Mouse (Mus musculus) gastrocnemius, postnatal 14 days (tissue): Measurements from ENCODE around the gene Gimap9. TPM values are rescaled to one million over a fixed set of nuclear protein-coding genes. Genes with fewer than 3 reads are reported as not detected.

Source experiments
- DNase-seq: peaks from one replicate; pipeline ENCODE4 v3.0.0; 2021; ENCODE audit warnings: mixed read lengths
- intact Hi-C: fragments of 180-260 bp; cut with DNase I; formaldehyde crosslinking; loops from one replicate; pipeline ENCODE4 v1.15.1; 2025; ENCODE audit warnings: low total_unique reads
- total RNA-seq, 2 experiments: library from RNA; stranded (reverse); gene quantifications; 2 replicates each; pipeline ENCODE4 v1.2.3; 2021

Gimap9 gene
- total RNA-seq, 2 experiments from 2014 or later, result 1.6 to 2.2 TPM

DNA sequence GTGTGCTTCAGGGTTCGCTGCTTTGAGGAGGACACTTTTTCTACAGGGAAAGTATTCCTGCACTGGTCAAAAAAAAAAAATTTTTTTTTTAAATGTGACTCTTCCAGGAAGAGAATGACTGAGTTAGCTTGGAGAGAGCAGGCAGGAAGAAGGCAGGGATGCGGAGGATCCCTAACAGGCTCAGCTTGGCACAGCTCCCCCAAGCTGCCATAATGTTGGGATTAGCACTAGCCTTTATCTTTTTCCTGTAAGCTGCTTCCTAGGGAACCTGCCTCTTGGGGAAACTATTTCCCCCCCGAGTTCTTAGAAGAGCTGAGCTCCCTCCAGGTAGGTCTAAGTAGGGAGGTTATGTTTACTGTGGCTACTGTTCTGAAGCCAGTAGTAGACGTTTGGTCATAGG is 8.9 kb downstream of the Gimap9 start:
- DNase-seq, result no peak
- intact Hi-C loops, result no loop called here

DNA sequence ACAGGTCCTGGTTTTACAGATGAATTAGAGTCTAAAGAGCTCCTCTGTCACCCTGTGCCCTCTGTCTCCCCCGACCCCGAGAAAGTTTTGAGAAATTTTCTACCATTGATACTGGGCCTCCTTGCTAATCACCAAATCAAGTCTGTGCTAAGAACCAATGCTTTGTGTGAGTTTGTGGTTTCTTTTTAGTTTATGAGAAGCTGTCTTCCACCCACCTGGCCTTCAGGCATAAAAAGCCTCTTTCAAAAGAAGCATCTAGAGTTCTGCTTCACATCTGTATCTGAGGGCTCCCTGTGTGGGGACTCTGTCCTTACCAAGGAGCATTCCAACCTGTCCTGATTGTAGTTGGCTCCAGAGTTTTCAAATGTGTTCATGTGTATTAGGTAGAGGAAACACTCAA is 9.3 kb downstream of the Gimap9 start:
- intact Hi-C loops, result no loop called here
- DNase-seq, result no peak

DNA sequence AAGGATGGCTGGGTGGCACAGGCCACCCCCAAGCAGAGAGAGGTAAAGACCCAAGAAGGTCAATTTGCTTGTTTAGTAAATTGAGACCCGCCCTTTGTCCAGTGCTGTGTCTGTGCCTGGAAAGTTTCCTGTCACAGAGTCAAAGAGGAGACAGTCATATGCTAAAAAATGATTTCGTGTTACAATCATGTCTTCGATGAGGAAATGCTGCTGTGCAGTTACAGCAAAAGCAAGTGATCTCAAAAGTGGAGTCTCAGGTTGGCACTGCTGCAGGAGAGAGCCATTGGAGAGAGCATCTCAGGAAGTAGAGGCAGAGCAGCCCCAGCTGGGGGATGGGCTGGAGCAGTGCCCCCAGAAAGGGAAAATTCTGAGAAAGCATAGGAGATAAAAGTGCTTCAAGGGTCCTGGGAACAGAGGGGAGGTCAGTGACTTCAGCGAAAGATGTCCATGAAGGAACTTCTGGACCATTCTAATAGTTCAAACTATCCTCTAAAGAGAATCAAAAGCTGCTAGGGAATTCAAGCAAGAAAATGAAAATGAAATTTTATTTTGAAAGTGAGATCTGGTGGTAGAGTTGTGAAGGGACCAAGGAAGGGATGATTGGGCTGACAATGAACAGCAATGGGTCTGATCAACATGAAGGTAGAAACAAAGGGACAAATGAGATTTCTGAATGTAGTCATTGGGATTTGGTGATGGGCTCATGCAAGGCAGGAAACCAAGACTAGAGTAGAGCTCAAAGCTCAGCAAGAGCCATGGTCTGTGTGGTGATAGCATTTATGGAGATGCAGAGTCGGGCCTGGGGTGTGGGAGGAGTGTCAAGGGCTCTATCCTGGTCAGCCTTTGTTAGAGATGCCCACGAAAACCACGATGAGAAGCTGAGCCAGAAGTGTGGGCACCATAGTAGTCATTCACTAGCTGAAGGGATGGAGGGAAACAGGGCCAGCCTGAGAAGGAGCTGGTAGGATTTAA is 10.1 kb downstream of the Gimap9 start:
- no peak for DNase-seq
- intact Hi-C loops, result no loop called here

DNA sequence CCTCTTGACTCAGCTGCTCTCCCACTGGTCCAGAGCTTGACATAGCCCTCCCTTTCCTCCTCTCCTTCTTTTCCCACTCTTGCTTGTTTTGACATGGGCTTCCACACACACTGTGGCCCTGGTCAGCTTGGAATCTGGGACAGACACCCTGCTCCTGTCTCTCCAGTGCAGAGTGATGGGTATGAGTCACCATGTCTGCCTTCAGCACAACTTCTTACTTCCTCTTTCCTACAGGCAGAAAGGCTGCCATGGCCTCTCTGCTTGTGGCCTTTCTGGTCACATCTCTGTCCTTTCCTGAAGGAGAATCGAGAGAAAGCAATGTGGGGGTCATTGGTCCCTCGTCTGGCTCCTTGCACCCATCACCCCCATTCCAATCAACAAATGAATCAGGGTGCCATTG is 11.1 kb downstream of the Gimap9 start:
- intact Hi-C loops, result no loop called here

DNA sequence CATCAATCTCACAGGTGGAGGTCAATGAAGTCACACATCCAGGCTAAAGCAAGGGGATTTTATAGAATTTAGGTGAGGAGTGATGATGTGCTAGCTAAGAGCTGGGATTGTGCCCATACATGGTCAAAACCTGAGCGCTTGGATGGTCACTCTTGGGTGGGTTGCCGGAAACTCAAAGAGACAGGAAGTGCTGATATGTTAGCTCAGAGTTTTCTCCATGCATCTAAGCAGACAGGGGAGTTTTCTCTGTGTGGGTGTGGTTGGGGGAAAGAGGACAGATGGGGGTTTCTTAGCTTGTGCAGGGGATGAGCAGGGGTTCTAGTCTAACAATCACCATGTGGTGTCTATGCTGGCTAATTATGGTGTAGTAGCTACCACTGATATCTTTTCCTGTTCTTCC is 13.4 kb downstream of the Gimap9 start:
- DNase-seq, result no peak
- intact Hi-C loops, result no loop called here

More for the DNA sequence above, 11.1 kb downstream of the Gimap9 start:
- DNase-seq, result no peak

DNA sequence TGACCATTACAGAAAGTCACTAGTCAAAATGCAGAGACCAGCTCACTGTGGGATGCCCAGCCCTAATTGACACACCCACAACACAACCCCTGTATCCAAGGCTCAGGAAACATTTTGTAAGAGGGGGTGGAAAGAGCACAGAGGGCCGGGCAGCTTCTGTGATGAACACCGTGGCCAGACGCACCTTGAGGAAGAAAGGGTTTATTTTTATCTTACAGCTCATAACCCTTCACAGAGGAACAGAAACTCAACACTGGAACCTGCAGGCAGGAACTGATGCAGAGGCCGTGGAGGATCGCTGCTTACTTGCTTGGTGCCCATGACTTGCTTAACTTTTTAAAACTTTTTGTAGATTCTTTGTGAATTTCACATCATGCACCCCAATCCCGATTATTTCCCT is 17.0 kb downstream of the Gimap9 start:
- DNase-seq, result no peak
- intact Hi-C loops, result no loop called here

DNA sequence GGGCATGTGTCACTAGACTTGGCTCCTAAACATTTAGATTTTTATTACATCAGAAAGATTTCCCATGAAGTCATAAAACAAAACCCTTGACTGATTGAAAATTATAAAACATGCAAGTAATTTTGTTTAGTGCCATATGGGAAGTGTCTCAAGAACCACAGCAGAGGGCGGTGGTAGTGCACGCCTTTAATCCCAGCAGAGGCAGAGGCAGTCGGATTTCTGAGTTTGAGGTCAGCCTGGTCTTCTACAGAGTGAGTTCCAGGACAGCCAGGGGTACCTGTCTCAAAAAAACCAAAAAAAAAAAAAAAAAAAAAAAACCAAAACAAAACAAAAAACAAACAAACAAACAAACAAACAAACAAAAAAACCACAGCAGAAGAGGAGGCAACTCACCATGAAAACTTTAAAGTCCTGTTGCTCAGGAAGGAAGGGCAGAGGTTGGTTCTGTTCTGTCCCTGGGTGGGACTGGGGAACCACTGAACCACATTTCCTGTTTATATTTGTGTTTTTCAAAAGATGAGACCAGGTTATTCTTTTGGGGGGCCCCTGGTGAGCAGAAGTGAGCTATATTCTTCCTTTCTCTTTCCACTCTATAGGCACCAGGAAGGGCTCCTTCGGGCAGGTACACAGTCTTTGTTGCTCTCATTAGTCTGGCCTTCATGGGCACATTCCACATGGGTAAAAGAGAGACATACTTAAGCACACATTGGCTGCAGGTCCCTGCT is 21.1 kb downstream of the Gimap9 start:
- intact Hi-C loops, result no loop called here

DNA sequence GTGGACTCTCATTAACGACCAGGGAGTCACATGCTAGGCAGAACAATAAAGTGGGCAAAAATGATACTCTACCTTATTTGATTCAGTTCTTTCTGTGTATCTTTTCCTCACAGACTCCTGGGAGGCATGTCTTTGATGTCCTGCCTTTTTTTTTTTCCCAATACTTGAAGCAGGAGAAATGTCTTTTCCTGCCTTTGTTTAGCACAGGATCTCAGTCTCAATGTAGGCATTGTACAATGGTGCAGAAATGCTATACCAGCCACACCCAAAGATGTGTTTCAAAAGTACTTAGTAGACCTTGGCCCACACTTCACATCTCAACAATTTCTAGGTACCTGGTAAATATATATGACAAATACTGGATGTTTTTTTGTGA is 21.6 kb downstream of the Gimap9 start:
- DNase-seq, result no peak
- intact Hi-C loops, result no loop called here

More for the DNA sequence above, 21.1 kb downstream of the Gimap9 start:
- no peak for DNase-seq

DNA sequence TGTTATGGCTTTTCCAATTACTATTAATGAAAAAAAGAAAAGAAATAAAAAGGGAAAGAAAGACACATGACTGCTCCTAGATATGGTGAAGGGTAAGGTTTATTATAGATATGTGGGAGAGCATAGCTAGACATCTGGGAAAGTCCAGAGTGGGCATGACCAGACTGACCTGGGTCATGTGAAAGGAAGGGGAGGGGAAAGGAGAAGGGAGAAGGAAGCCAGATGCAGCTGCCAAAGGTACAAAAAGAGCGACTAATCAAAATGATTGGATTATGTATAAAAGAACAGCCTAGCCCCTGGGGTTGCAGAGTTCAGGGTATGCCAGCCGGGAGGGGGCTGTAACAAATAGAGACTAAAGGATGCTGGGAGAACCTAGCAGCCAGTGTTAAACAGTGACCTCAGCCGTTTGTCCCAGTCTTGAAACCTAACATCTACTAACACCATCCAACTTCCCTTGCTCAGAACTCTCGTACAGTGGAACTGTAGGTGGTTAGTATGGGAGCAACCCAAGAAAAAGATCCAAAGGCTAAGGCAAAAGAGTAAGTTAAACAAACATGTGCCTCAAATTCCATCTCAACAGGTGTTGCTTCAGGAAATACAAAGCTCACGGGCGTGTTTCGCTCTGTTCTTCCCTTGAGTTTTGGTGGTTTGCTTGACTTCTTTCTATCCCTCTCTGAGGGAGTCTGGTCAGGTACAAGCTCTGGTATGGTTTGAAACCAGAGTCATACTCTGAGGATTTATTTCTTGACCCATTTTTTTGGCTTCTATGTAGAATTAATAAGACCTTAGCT is 22.3 kb downstream of the Gimap9 start:
- intact Hi-C loops, result no loop called here
- no peak for DNase-seq

DNA sequence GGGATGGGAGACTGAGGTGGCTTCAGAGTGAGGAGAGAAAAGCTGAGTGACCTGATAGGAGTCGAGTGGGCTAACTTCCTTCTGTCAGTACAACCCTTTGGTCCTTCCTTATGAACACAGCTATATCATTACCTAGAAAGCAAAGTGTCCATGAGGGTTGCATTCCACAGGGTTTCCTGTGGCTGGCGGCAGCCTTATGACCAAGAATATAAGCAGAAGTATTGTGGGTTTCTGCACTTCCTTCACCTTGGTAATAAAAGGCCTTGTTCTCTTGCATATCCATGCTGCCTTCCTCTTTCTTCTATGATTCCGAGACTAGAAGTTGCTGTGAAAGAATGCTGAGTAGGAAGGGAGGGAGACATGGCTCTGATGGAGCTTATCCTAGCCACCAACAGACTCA is 23.0 kb downstream of the Gimap9 start:
- intact Hi-C loops, result no loop called here
- no peak for DNase-seq

DNA sequence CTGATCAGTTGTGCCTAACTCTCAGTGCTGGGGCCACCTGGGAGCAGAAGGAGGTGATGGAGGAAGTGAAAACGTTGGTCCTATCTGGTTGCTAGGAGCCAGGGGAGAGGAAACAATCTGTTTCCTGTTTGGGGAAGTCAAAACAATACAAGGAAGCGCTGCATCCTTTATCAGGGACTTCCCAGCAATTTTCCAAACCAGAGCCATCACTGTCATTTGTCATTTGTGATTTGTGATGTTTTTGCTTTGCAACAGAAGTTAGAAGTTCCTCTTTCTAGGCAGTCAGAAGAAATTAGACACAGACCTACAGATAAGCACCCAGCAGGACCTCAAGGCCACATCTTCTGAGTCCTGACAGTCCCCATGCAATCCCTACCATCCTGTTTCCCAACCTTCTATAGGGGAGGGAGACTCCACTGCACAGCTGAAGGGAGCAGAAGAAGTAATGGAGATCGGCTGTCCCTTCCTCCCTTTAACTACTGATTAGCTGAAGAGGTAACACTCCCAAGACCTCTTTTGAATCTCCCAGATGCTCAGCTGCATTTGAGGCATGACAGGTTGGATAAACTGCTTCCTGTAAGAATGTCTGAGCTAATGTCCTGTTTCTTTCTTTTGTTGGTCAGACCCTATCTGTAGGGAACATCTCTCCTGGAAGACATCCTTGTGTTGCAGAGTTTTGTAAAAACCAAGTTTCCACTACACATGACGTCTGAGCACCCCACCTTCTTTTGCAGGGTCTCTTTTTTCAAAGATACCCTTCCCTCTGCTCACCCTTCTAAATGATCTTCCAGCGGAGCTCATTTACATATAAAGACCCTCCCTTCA is 24.5 kb downstream of the Gimap9 start:
- intact Hi-C loops, result no loop called here
- no peak for DNase-seq

DNA sequence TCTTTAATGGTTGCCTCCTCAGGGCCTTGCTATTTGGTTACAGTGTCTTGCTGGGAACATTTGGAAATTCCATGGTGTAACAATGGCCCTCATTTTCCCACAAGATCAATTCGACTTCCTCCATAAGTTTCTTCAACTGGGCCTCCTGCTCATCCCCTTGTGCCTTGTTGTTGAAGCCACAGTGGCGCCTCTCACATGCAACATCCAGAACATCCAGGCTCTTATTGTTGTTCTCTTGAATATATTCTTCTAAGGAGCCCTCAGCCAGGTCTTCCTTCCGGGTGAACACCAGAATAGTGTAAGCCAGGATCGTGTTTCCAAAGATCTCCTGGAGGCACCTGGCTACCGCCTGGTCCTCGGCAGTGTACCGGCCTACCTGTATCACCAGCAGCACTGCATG is 26.2 kb downstream of the Gimap9 start:
- DNase-seq, result no peak
- intact Hi-C loops, result no loop called here

DNA sequence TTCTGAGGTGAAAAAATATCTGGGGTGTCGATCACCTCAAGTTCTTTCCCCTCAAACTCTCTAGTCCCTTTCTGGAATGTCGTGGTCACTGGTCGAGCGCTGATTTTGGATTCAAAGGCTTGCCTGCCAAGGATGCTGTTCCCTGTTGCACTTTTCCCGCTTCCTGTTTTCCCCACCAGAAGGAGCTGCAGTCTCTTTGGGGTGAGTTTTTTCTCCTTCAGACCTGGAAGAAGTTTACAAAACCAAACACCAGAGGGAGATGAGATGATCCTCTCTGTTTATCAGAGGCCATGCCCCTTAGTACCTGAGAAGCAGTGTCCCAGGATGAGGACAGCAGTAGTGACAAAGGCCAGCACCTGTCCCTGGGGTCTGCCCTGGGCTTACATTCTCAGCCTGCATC is 26.7 kb downstream of the Gimap9 start:
- DNase-seq, result no peak
- intact Hi-C loops, result no loop called here

DNA sequence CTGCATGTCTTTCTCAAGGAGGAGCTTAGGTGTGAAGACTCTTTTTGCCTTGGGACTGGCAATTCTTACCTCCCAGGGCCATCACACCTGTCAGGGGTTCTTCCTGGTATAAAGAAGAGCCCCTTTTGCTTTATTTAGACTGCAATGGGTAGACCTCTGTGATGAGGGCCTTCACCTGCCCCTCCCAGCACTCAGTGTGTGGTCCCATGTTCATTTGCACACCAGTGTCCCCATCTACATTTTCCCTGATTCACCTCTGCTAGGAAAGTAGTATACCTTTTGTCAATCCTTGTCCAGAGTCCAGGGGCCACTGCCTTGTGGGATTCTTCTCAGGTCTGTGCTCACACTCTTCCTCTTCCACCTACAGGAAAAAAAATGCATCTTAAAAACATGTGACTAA is 28.2 kb downstream of the Gimap9 start:
- intact Hi-C loops, result loop anchor here (2.0 kb wide), 1 partner anchor 53 kb away; no protein-coding TSS in a partner anchor
- DNase-seq, result no peak

DNA sequence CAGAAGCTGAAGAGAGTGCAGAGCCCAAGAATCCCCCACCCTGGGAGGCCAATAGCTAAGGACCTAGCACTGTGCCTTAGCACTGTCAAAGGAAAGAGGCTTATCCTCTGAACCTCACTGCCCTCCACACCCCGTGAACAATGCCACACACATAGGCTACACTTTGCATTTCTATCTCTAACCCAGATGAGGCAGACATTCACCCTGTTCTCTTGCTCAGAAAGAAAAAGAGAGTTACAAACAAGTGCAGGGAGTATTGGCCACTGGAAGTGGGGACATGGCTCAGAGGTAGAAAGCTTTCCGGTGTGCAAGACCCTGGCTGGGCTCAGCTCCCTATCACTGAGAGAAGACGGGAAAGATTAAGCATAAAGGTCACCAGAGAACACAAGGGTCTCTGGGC is 30.2 kb downstream of the Gimap9 start:
- intact Hi-C loops, result no loop called here
- no peak for DNase-seq

DNA sequence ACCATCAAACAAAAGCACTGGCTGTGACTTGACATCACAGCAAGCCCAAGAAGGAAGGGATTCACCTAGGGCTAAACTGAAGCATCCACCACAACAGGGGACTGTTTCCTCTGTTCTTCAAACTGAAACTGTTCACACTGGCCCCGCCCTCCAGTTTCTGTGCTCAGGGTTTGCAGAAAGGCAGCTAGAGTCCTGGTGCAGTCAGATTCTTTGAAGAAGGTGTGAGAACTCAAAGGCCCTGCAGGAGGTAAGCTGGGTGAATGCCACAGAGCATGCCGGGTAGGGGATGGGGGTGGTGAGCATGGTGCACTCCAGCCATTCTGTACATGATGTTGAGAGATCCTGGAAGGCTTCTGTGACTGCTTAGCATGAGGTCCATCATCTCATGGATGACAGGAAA is 42.5 kb downstream of the Gimap9 start, which contains the start of the genes Gm28053 and Gimap7:
Gm28053 (plus strand) TSS at position 153 of the 400 bp plus-strand sequence.
Gimap7 (plus strand) TSS at position 167 of the 400 bp plus-strand sequence.
- intact Hi-C loops, result no loop called here
- no peak for DNase-seq

DNA sequence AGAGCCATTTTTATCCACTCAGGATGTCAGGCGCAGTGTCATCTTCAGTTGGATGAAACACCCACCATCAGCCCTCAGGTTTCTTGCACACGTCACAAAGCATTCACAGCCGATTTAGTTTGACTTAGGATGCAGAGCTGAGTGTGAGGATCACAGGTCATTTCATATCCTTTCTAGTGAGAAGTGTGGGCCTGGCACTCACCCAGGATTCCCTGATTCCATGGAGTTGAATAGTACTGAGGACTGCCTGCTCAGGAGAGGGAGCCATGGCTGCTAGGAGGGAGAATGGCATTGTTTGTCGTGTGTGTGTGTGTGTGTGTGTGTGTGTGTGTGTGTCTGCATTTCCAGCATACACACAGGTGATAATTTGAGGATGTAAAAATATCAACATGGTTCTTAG is 44.4 kb downstream of the Gimap9 start:
- no peak for DNase-seq
- intact Hi-C loops, result no loop called here

DNA sequence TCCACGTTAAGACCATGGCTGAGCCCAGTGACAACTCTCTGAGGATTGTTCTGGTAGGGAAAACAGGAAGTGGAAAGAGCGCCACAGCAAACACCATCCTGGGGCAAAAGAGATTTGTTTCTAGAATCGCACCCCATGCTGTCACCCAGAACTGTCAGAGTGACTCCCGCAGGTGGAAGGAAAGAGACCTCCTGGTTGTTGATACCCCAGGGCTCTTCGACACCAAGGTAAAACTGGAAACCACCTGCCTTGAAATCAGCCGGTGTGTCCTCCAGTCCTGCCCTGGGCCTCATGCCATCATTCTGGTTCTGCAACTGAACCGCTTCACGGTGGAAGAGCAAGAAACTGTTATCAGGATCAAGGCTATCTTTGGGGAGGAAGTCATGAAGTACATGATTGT is 47.5 kb downstream of the Gimap9 start:
- DNase-seq, result no peak
- intact Hi-C loops, result no loop called here

DNA sequence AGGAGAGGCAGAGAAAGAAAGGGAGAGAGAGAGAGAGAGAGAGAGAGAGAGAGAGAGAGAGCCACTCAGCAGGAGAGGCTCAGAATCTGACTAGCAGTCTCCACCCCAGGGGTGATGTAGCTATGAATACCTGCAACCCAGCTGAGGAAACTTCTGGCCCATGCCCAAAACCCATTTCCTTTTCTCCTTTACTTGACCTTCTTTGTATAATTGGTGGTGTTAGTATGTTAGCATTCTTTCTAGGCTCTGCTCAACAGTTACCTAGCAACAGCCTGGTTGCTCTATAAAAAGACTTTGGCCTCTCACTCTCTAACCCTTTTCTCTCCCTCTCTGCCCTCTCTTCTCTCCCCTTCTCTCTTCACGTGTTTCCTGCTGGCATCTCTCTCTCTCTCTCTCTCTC is 49.5 kb downstream of the Gimap9 start:
- DNase-seq, result peak; percentile 25
- intact Hi-C loops, result no loop called here
